Mouse (Mus musculus): Measurements from ENCODE around the gene Ahnak.
"Not testable (repeated sequence)": the region's sequence is repeated elsewhere in the genome, so short reads cannot be mapped to it uniquely, and the experiment has no call there.

The Ahnak gene

GRCm38 (mm10) chr19:9071456-9072156 is 82.5 kb downstream of the Ahnak start:
- peak; percentile 57 to 59 for DNase-seq

- DNase-seq, result no peak
These were observed 83.1 kb downstream of the Ahnak start for GRCm38 (mm10) chr19:9072157-9072530.

GRCm38 (mm10) chr19:9073776-9074411 is 84.8 kb downstream of the Ahnak start:
- no peak for DNase-seq

- DNase-seq, result no peak
These were observed 85.3 kb downstream of the Ahnak start for GRCm38 (mm10) chr19:9074424-9074823.

GRCm38 (mm10) chr19:9075558-9075957 is 86.5 kb downstream of the Ahnak start:
- no peak for DNase-seq

- no peak for DNase-seq
These were observed 87.0 kb downstream of the Ahnak start for GRCm38 (mm10) chr19:9076035-9076434.

GRCm38 (mm10) chr19:9076982-9077660 is 88.0 kb downstream of the Ahnak start:
- DNase-seq, result no peak

GRCm38 (mm10) chr19:9079916-9080315 is 90.8 kb downstream of the Ahnak start:
- DNase-seq, result no peak

- DNase-seq, result no peak
These were observed 92.5 kb downstream of the Ahnak start for GRCm38 (mm10) chr19:9081311-9082190.

- DNase-seq, result peak; percentile 90 to 91
These were observed 93.3 kb downstream of the Ahnak start for GRCm38 (mm10) chr19:9082191-9083009.

- no peak for DNase-seq
These were observed 93.9 kb downstream of the Ahnak start for GRCm38 (mm10) chr19:9083010-9083355.

- not testable (repeated sequence) for DNase-seq
These were observed 94.8 kb downstream of the Ahnak start for GRCm38 (mm10) chr19:9083892-9084291.

- DNase-seq, result no peak
These were observed 98.7 kb downstream of the Ahnak start, which contains the start of gene Scgb1a1 for GRCm38 (mm10) chr19:9087821-9088220. Gene Scgb1a1, minus strand, starts transcription at chr19:9087958.

GRCm38 (mm10) chr19:9090191-9090590 is 101.1 kb downstream of the Ahnak start:
- no peak for DNase-seq

GRCm38 (mm10) chr19:9090709-9091108 is 101.6 kb downstream of the Ahnak start:
- no peak for DNase-seq

- DNase-seq, result no peak
These were observed 106.0 kb downstream of the Ahnak start for GRCm38 (mm10) chr19:9095111-9095510.

GRCm38 (mm10) chr19:9097441-9097840 is 108.4 kb downstream of the Ahnak start:
- peak; percentile 58 to 71 for DNase-seq

- DNase-seq, result no peak
These were observed 110.7 kb downstream of the Ahnak start for GRCm38 (mm10) chr19:9099751-9100150.

- DNase-seq, result no peak
These were observed 111.4 kb downstream of the Ahnak start for GRCm38 (mm10) chr19:9100297-9101061.

GRCm38 (mm10) chr19:9101062-9101457 is 112.0 kb downstream of the Ahnak start:
- no peak for DNase-seq

GRCm38 (mm10) chr19:9103986-9104385 is 114.9 kb downstream of the Ahnak start:
- DNase-seq, result no peak
